Mouse (Mus musculus): ENCODE measurements at regions not wholly inside any gene's neighbourhood (a gene's known extent, or its start where the extent isn't known, plus 50 kb on each side); places are given as distances from the start of the nearest gene placed in this dataset.

DNA sequence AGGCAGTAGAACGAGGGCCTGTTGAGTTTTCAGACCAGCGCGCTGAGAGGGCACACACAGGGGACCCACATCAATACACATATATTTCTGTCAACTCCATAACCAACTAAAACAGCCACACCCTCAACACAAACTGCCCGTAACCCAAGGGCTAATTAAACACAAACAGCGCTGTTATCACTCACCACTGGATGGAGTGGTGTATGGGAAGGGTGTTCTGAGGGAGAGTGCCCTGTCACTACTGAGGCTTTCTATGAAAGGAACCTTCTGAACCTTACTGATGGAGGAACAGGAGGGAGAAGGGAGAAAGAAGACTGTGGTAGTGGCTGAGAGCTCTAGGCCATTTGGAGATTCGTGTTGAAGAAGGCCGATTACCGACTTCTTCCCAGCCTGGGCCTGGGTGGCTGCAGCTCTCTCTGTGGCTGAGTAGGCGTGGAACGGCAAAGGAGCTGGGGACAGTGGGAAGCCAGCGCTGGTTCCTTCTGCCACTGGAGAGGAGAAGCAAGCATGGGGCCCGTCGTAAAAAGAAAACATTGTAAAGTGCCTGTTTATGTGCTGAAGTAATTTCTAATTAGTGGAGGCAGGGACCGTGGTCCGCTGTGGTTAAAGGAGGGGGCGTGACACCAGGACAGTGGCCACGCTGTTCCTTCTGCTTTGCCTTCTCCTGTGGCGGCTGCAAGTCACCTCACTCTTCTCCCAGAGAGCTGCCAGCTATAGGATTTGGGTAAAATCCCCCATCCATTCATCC is 165.3 kb downstream of the Npr3 start:
- TF ChIP-seq POLR2A (IDR thresholded peaks at IDR 0.05; ENCODE audit: low read depth, low read length) (no peak), CTCF (IDR thresholded peaks at IDR 0.05; ENCODE audit: extremely low read depth, insufficient read depth, insufficient read length, insufficient replicate concordance) (no peak)
- Histone ChIP-seq H3K4me3 (ENCODE audit: extremely low read depth, insufficient read depth, insufficient read length) (no peak overlapping the region), H3K27me3 (ENCODE audit: control insufficient read depth, insufficient read depth, low read length) (no peaks in the 10 kb centered on the region), H3K4me1 (ENCODE audit: control insufficient read depth, insufficient read depth, insufficient read length) (no peaks in the 10 kb centered on the region), H3K27ac (ENCODE audit: insufficient read depth, low read length) (no peak overlapping the region), H3K36me3 (ENCODE audit: control insufficient read depth, insufficient read depth, low read length) (no peaks in the 10 kb centered on the region)
- WGBS = 69% methylated on average over 18 of the region's 18 CpGs
- DNase-seq (ENCODE audit: low read depth in 1 of 2, low spot score in 2 of 2) = no peak

DNA sequence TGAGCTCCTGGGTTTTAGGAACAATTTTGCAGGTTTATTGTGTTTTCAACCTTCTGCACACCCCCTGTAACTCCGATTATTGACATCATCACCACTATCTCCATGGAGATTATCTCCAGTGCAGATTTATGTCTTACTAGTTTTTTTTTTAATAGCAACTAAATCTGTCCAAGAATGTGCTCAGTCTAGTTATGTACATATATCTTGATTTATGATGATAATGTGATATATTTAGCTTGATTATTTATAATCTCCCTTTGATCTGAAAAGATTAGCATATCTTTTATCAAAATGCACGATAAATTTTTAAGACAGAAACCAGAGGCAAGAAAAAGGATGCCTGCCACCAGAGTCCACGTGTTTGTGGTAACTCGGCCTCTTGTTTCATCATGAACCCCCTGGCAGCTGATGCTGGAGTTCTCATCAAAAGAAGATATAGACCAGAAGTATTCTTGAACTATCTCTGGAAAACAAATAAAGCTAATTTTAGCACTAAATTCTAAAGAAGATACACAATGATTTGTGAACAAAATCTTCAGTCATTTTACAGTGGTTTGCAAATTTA is 169.6 kb downstream of the Npr3 start:
- WGBS = 82% methylated on average over 4 of the region's 4 CpGs
- H3K4me3 ChIP-seq (ENCODE audit: extremely low read depth, insufficient read depth, insufficient read length) = no peak overlapping the region
- H3K36me3 ChIP-seq (ENCODE audit: control insufficient read depth, insufficient read depth, low read length) = no peaks in the 10 kb centered on the region
- H3K4me1 ChIP-seq (ENCODE audit: control insufficient read depth, insufficient read depth, insufficient read length) = no peaks in the 10 kb centered on the region
- H3K27ac ChIP-seq (ENCODE audit: insufficient read depth, low read length) = no peak overlapping the region
- TF ChIP-seq CTCF (IDR thresholded peaks at IDR 0.05; ENCODE audit: extremely low read depth, insufficient read depth, insufficient read length, insufficient replicate concordance) = no peak
- no peak for TF ChIP-seq POLR2A (IDR thresholded peaks at IDR 0.05; ENCODE audit: low read depth, low read length)
- H3K27me3 ChIP-seq (ENCODE audit: control insufficient read depth, insufficient read depth, low read length) = no peaks in the 10 kb centered on the region
- DNase-seq (ENCODE audit: low read depth in 1 of 2, low spot score in 2 of 2) = no peak

DNA sequence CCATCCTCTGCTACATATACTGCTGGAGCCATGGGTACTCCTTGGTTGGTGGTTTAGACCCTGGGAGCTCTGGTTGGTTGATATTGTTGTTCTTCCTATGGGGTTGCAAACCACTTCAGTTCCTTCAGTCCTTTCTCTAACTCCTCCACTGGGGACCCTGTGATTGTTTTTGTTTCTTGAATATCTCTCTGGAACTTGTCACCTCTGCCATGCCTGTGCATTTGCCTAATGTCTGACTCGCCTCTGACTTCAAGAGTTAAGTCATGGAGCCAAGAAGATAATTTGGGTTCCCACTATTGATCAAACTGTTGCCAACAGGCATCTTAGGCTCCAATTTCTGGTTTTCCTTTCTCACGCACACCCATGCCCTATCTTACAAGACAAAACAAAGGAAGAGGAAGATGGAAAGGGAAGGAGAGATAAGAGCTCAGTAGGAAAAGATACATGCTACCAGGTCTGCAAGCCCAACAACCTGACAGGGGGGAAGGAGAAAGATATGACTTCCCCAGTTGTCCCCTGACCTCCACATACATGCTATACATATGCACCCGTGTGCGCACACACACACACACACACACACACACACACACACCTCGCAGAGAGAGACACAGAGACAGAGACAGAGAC is 172.3 kb downstream of the Npr3 start:
- H3K4me1 ChIP-seq (ENCODE audit: control insufficient read depth, insufficient read depth, insufficient read length) = no peaks in the 10 kb centered on the region
- 89% methylated on average over 5 of the region's 5 CpGs for WGBS
- no peaks in the 10 kb centered on the region for H3K27me3 ChIP-seq (ENCODE audit: control insufficient read depth, insufficient read depth, low read length)
- no peak for TF ChIP-seq POLR2A (IDR thresholded peaks at IDR 0.05; ENCODE audit: low read depth, low read length)
- TF ChIP-seq CTCF (IDR thresholded peaks at IDR 0.05; ENCODE audit: extremely low read depth, insufficient read depth, insufficient read length, insufficient replicate concordance) = no peak
- H3K27ac ChIP-seq (ENCODE audit: insufficient read depth, low read length) = no peak overlapping the region
- DNase-seq (ENCODE audit: low read depth in 1 of 2, low spot score in 2 of 2) = no peak
- H3K4me3 ChIP-seq (ENCODE audit: extremely low read depth, insufficient read depth, insufficient read length) = no peak overlapping the region
- H3K36me3 ChIP-seq (ENCODE audit: control insufficient read depth, insufficient read depth, low read length) = no peaks in the 10 kb centered on the region

DNA sequence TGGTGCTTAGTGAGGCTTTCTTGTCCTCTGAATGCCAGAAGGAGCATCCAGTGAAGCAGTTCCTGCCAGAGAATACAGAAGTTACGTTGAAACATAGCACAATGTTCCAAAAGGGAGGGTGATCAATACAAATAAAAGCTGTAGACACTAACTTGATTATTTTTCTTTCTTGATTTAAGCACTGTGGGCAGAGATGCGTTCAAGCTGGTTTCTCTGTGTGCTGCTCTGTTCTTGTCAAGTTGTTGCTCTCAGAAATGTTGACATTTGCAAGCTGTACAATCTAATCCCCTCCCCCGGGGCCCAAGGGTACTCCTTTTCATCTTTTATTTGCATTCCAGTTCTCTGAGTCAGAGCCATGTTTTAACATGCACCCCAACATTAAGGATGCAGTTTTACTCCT is 177.7 kb downstream of the Npr3 start:
- Histone ChIP-seq H3K27me3 (ENCODE audit: control insufficient read depth, insufficient read depth, low read length) (no peaks in the 10 kb centered on the region), H3K4me3 (ENCODE audit: extremely low read depth, insufficient read depth, insufficient read length) (no peak overlapping the region), H3K27ac (ENCODE audit: insufficient read depth, low read length) (no peak overlapping the region), H3K36me3 (ENCODE audit: control insufficient read depth, insufficient read depth, low read length) (no peaks in the 10 kb centered on the region), H3K4me1 (ENCODE audit: control insufficient read depth, insufficient read depth, insufficient read length) (no peaks in the 10 kb centered on the region)
- WGBS = 79% methylated on average over 3 of the region's 3 CpGs
- no peak for TF ChIP-seq CTCF (IDR thresholded peaks at IDR 0.05; ENCODE audit: extremely low read depth, insufficient read depth, insufficient read length, insufficient replicate concordance)
- TF ChIP-seq POLR2A (IDR thresholded peaks at IDR 0.05; ENCODE audit: low read depth, low read length) = no peak
- no peak for DNase-seq (ENCODE audit: low read depth in 1 of 2, low spot score in 2 of 2)

DNA sequence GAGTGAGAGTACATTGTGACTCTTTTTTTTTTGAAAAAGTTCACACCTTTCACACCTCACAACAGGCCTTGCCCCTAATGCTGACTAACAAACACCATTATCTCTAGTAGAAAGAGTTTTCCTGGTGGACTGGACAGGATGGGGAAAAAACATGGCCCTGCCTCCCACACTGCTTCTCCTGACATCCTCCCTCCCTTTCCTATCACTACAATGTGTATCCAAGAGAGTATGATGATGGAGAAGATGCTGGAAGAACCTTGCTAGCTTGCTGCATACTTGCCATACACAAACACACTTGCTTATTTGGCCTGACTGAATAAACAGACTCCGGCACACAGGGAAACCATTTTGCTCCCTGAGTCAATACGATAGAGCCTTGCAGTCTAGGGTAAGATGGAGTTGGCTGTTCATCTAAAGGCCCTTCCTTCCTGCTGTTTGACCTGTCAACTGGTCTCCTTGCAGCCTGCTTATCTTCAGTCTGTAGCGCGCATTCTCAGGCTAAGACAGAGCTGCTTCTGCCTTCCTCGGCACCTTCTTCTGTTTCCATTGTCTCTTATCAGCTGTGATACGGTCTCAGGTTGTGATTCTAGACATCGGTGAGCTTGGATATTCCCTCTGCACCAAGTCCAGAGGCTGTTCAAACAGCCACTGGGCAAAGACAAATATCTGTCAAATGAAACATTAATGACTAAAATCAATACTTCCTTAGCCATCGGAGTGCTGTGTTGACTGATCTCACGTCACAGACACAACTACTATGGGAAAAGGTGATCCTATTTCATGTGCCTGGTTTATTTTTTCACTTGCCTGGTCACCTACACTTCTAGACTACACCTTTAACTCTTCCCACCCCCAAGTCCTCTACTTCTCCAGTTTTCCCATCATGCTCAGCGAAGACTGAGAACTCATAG is 181.2 kb downstream of the Npr3 start:
- no peaks in the 10 kb centered on the region for H3K27me3 ChIP-seq (ENCODE audit: control insufficient read depth, insufficient read depth, low read length)
- no peak overlapping the region for H3K4me3 ChIP-seq (ENCODE audit: extremely low read depth, insufficient read depth, insufficient read length)
- no peaks in the 10 kb centered on the region for H3K4me1 ChIP-seq (ENCODE audit: control insufficient read depth, insufficient read depth, insufficient read length)
- H3K27ac ChIP-seq (ENCODE audit: insufficient read depth, low read length) = no peak overlapping the region
- H3K36me3 ChIP-seq (ENCODE audit: control insufficient read depth, insufficient read depth, low read length) = no peaks in the 10 kb centered on the region
- TF ChIP-seq POLR2A (IDR thresholded peaks at IDR 0.05; ENCODE audit: low read depth, low read length) (no peak), CTCF (IDR thresholded peaks at IDR 0.05; ENCODE audit: extremely low read depth, insufficient read depth, insufficient read length, insufficient replicate concordance) (no peak)
- no peak for DNase-seq (ENCODE audit: low read depth in 1 of 2, low spot score in 2 of 2)
- 87% methylated on average over 10 of the region's 10 CpGs for WGBS

DNA sequence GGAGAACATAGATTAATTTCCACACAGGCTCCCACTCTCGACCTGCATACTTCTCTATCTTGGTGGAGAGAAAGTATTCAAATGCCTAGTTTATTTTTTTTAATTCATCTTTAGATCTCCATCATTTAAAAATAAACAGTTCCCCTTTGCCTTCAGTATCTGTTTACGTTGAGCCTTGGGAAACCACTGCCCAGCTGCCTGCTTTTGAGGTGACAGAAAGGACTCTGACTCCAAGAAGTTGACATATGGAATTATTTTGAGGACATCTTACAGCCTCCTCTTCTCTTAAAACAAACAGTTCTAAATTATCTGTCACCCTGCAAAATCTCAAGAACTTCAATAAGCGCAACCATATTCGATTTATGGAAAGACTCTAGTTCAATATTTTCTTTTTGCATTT is 186.4 kb downstream of the Npr3 start:
- no peak overlapping the region for H3K27ac ChIP-seq (ENCODE audit: insufficient read depth, low read length)
- no peaks in the 10 kb centered on the region for H3K36me3 ChIP-seq (ENCODE audit: control insufficient read depth, insufficient read depth, low read length)
- no peaks in the 10 kb centered on the region for H3K4me1 ChIP-seq (ENCODE audit: control insufficient read depth, insufficient read depth, insufficient read length)
- TF ChIP-seq CTCF (IDR thresholded peaks at IDR 0.05; ENCODE audit: extremely low read depth, insufficient read depth, insufficient read length, insufficient replicate concordance) = no peak
- no peak for TF ChIP-seq POLR2A (IDR thresholded peaks at IDR 0.05; ENCODE audit: low read depth, low read length)
- 77% methylated on average over 4 of the region's 4 CpGs for WGBS
- DNase-seq (ENCODE audit: low read depth in 1 of 2, low spot score in 2 of 2) = no peak
- H3K27me3 ChIP-seq (ENCODE audit: control insufficient read depth, insufficient read depth, low read length) = no peaks in the 10 kb centered on the region
- no peak overlapping the region for H3K4me3 ChIP-seq (ENCODE audit: extremely low read depth, insufficient read depth, insufficient read length)
